Mouse (Mus musculus): ENCODE data around the gene Bicd2. TPM values are rescaled to one million over a fixed set of nuclear protein-coding genes. Genes with fewer than 3 reads are reported as not detected.

Bicd2 gene
- polyA plus RNA-seq, 1 experiment from 2014 or later = 5.8 TPM

DNA sequence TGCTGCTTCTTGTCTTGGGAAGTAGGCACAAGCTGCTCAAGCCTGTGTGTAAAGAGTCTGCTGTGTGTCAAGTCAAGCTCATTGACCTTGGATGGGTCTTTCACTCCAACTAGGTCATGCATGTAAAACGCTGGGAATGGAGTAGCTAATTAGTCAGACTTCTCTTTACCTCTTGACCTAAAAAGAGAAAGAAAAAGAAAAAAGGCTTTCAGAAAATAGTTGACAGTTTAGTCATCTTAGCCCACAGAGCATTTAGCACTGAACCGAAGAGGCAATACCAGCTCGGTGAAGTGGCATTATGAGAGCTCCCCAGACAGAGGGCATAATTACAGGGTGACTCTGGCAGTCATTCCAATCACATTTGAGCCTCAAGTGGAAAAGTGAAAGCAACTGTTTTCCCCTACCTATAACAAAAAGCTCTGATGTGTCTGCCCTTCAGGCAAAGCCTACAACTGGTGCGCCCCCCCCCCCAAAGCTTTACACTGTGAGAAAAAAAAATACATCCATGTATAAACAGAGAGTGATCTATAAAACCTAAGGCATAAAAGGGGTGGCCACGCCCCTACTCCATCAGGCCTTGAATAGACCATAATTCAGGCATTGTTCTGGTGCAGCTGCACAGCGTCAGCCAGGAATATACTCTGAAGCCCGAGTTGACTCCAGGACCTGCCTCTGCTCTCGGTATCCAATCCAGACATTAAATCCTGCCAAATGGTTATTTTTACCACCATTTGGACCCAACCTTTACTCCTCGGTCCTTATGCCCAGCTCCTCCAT is 24.8 kb upstream of the Bicd2 start:
- Histone ChIP-seq H3K9ac (replicated peaks) (no peak overlapping the region), H3K4me3 (ENCODE audit: low read depth, low read length) (no peak overlapping the region), H3K9me3 (ENCODE audit: low read length) (no peaks in the 10 kb centered on the region), H3K27ac (ENCODE audit: low read depth) (no peak overlapping the region), H3K4me1 (ENCODE audit: insufficient read depth) (no peaks in the 10 kb centered on the region), H3K36me3 (replicated peaks; ENCODE audit: insufficient read depth, low read length) (no peaks in the 10 kb centered on the region), H3K4me2 (ENCODE audit: low read depth, low read length) (no peak overlapping the region), H3K27me3 (ENCODE audit: insufficient read depth, low read length) (no peaks in the 10 kb centered on the region)
- DNase-seq = no peak
- WGBS (ENCODE audit: insufficient replicate concordance) = 65% methylated on average over 9 of the region's 9 CpGs
- ATAC-seq = no peak
- TF ChIP-seq CTCF (IDR thresholded peaks at IDR 0.05; ENCODE audit: low read depth) (no peak), EP300 (IDR thresholded peaks at IDR 0.05; ENCODE audit: low read depth) (no peak)

DNA sequence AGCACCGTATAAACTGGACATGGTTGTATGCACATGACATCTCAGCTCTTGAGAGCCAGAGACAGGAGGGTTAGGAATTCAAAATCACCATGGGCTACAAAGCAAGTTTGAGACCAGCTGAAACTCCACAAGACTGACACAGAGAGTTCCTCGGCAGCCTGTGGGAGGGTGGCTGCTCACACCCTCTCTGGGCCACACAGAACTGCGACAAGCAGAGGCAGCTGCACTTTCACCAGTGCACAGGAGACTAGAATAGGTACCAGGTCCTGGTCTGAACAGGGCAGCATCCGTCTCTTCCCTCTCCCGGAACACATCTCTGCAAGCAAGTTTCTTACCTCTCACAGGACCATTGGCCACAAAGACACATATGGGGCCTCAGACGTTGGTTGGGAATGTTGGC is 23.9 kb upstream of the Bicd2 start:
- Histone ChIP-seq H3K4me1 (ENCODE audit: insufficient read depth) (no peaks in the 10 kb centered on the region), H3K9ac (replicated peaks) (no peak overlapping the region), H3K9me3 (ENCODE audit: low read length) (no peaks in the 10 kb centered on the region), H3K27ac (ENCODE audit: low read depth) (no peak overlapping the region), H3K4me2 (ENCODE audit: low read depth, low read length) (no peak overlapping the region), H3K27me3 (ENCODE audit: insufficient read depth, low read length) (no peaks in the 10 kb centered on the region), H3K4me3 (ENCODE audit: low read depth, low read length) (no peak overlapping the region), H3K36me3 (replicated peaks; ENCODE audit: insufficient read depth, low read length) (no peaks in the 10 kb centered on the region)
- DNase-seq (no peak), ATAC-seq (no peak)
- TF ChIP-seq EP300 (IDR thresholded peaks at IDR 0.05; ENCODE audit: low read depth) (no peak), CTCF (IDR thresholded peaks at IDR 0.05; ENCODE audit: low read depth) (no peak)
- 78% methylated on average over 6 of the region's 6 CpGs for WGBS (ENCODE audit: insufficient replicate concordance)

DNA sequence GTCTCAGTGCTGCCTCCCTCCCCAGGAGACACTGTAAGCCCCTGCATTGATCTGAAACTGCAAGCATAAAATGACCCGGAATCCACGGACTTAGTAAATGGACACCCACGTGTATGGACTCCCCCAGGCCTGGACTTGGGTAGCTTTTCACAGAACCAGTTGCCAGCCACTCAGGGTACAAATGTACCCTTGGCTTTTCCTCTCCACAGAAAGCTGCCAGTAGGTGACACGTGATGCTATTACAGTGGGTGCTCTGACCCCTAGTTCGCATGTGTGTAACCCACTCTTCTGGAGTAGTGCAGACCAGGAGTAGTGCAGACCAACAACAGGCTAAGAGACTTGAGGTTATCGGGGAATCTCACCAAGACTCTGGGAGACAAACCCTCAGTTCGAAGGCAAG is 23.5 kb upstream of the Bicd2 start:
- no peak for DNase-seq
- Histone ChIP-seq H3K4me1 (ENCODE audit: insufficient read depth) (0 out of 2 replicates have a peak, but pooled peaks cover 3% of the 10 kb centered on the region), H3K9me3 (ENCODE audit: low read length) (no peaks in the 10 kb centered on the region), H3K4me2 (ENCODE audit: low read depth, low read length) (no peak overlapping the region), H3K9ac (replicated peaks) (no peak overlapping the region), H3K36me3 (replicated peaks; ENCODE audit: insufficient read depth, low read length) (no peaks in the 10 kb centered on the region), H3K27ac (ENCODE audit: low read depth) (no peak overlapping the region), H3K4me3 (ENCODE audit: low read depth, low read length) (no peak overlapping the region), H3K27me3 (ENCODE audit: insufficient read depth, low read length) (no peaks in the 10 kb centered on the region)
- ATAC-seq = no peak
- 77% methylated on average over 7 of the region's 7 CpGs for WGBS (ENCODE audit: insufficient replicate concordance)
- TF ChIP-seq EP300 (IDR thresholded peaks at IDR 0.05; ENCODE audit: low read depth) (no peak), CTCF (IDR thresholded peaks at IDR 0.05; ENCODE audit: low read depth) (no peak)

DNA sequence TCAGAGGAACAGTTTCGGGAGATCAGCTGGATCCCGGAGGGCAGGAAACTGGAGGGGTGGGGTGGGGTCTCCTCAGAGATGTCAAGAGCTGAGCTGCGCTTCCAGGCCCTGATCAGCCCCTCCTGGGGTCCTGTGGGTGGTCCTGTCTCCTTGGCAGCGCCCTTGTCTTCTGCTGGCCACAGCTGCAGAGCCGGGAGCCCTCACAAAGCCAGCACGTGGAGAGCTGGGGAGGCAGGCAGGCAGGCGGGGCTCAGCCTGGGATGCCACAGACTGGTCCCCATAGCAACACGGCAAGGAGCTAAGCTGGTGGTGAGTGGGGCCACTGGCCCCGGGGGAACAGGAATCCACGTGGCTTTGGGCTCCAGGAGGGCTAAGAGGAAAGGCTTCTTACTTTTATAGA is 21.3 kb upstream of the Bicd2 start, which contains the start of gene Fgd3:
Gene Fgd3, minus strand, starts transcription at position 272 of the 400 bp plus-strand sequence.
- Histone ChIP-seq H3K4me1 (ENCODE audit: insufficient read depth) (0 out of 2 replicates have a peak, but pooled peaks cover 4% of the 10 kb centered on the region), H3K27ac (ENCODE audit: low read depth) (no peak within 1 kb of the TSS), H3K4me2 (ENCODE audit: low read depth, low read length) (no peak within 1 kb of the TSS), H3K9me3 (ENCODE audit: low read length) (no peaks in the 10 kb centered on the region), H3K36me3 (replicated peaks; ENCODE audit: insufficient read depth, low read length) (no peaks in the 10 kb centered on the region), H3K4me3 (ENCODE audit: low read depth, low read length) (no peak within 1 kb of the TSS), H3K27me3 (ENCODE audit: insufficient read depth, low read length) (no peaks in the 10 kb centered on the region), H3K9ac (replicated peaks) (no peak within 1 kb of the TSS)
- DNase-seq = no peak
- TF ChIP-seq EP300 (IDR thresholded peaks at IDR 0.05; ENCODE audit: low read depth) (no peak), CTCF (IDR thresholded peaks at IDR 0.05; ENCODE audit: low read depth) (no peak)
- no peak for ATAC-seq
- WGBS (ENCODE audit: insufficient replicate concordance) = 20% methylated on average over 10 of the region's 10 CpGs

DNA sequence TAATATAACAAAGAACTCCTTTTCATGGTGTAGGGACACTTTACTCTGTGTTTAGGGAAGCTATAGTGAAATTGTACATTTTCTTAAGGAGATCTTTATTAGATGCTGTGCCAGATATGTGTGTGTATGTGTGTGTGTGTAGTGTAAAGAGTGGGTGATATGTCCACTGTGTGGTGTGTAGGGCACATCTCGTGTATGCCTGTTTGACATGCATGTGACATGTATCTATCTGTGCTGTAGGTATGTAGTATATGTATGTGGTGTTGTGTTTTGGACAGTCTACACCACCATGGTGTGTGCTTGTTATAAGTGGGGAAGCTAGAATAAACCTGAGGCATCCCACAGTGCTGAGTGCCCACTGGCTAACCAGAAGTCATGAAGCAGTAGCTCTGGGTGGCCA is 20.9 kb upstream of the Bicd2 start:
- no peak for ATAC-seq

DNA sequence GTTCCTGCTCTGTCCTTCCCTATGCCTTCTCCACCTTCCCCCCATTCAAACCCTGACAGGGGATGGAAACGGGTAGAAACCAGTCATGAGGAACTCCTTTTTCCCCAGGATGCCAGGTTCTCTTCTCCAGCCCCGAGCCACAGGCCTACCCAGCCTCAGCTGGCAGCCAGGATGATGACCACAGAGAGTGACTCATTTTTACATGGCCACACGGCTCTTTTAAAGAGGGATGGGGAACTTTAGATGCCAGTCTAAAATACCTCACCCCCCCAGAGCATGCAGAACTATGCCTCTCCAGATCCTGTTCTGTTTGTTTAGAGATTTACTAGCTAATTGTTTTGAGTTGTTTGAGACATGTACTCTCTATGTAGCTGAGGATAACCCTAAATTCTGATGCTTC is 19.9 kb upstream of the Bicd2 start:
- H3K4me2 ChIP-seq (ENCODE audit: low read depth, low read length) = no peak overlapping the region
- H3K27me3 ChIP-seq (ENCODE audit: insufficient read depth, low read length) = no peaks in the 10 kb centered on the region
- H3K27ac ChIP-seq (ENCODE audit: low read depth) = no peak overlapping the region
- no peaks in the 10 kb centered on the region for H3K9me3 ChIP-seq (ENCODE audit: low read length)
- H3K4me3 ChIP-seq (ENCODE audit: low read depth, low read length) = no peak overlapping the region
- ATAC-seq = no peak
- no peak for DNase-seq
- H3K4me1 ChIP-seq (ENCODE audit: insufficient read depth) = 0 out of 2 replicates have a peak, but pooled peaks cover 4% of the 10 kb centered on the region
- no peak overlapping the region for H3K9ac ChIP-seq (replicated peaks)
- no peak for TF ChIP-seq EP300 (IDR thresholded peaks at IDR 0.05; ENCODE audit: low read depth)
- no peak for TF ChIP-seq CTCF (IDR thresholded peaks at IDR 0.05; ENCODE audit: low read depth)
- WGBS (ENCODE audit: insufficient replicate concordance) = 25% methylated on average over 3 of the region's 3 CpGs
- H3K36me3 ChIP-seq (replicated peaks; ENCODE audit: insufficient read depth, low read length) = no peaks in the 10 kb centered on the region

More for the DNA sequence above, 20.9 kb upstream of the Bicd2 start:
- H3K4me1 ChIP-seq (ENCODE audit: insufficient read depth) = 0 out of 2 replicates have a peak, but pooled peaks cover 4% of the 10 kb centered on the region
- H3K27me3 ChIP-seq (ENCODE audit: insufficient read depth, low read length) = no peaks in the 10 kb centered on the region
- no peak for TF ChIP-seq CTCF (IDR thresholded peaks at IDR 0.05; ENCODE audit: low read depth)
- TF ChIP-seq EP300 (IDR thresholded peaks at IDR 0.05; ENCODE audit: low read depth) = no peak
- no peak overlapping the region for H3K4me3 ChIP-seq (ENCODE audit: low read depth, low read length)
- WGBS (ENCODE audit: insufficient replicate concordance) = 72% methylated on average over 1 of the region's 1 CpGs
- DNase-seq = no peak
- no peak overlapping the region for H3K4me2 ChIP-seq (ENCODE audit: low read depth, low read length)
- no peaks in the 10 kb centered on the region for H3K9me3 ChIP-seq (ENCODE audit: low read length)
- no peaks in the 10 kb centered on the region for H3K36me3 ChIP-seq (replicated peaks; ENCODE audit: insufficient read depth, low read length)
- no peak overlapping the region for H3K27ac ChIP-seq (ENCODE audit: low read depth)
- H3K9ac ChIP-seq (replicated peaks) = no peak overlapping the region
